Mouse (Mus musculus) neural tube, embryonic 11.5 days (tissue): ENCODE results near the gene Lrrtm4. TPM values are rescaled to one million over a fixed set of nuclear protein-coding genes. Genes with fewer than 3 reads are reported as not detected.

Experiments used
- ATAC-seq: fragments of 200-750 bp; cut with Nextera tagmentation; 2 replicates; pipeline ENCODE4 v1.8.0; 2017; ENCODE audit warnings: moderate number of reproducible peaks, mild to moderate bottlenecking, moderate TSS enrichment, moderate library complexity; ENCODE audit not compliant: insufficient read depth, low FRiP score, low TSS enrichment
- DNase-seq: peaks from one replicate; pipeline ENCODE4 v3.0.0-alpha.2; 2015; ENCODE audit warnings: low spot score
- H3K27ac ChIP-seq: fragments of 300-500 bp; sonication (generic); 2 replicates; pipeline ENCODE4 v1.5.1; 2014; ENCODE audit warnings: low read depth, mild to moderate bottlenecking, low read length
- H3K27me3 ChIP-seq: fragments of 300-500 bp; sonication (generic); 2 replicates; pipeline ENCODE4 v1.6.1; 2014; ENCODE audit warnings: mild to moderate bottlenecking, low read length, mixed read lengths; ENCODE audit not compliant: control insufficient read depth, insufficient read depth
- H3K36me3 ChIP-seq: fragments of 300-500 bp; sonication (generic); 2 replicates; pipeline ENCODE4 v1.6.1; 2014; ENCODE audit warnings: mild to moderate bottlenecking, low read length, moderate library complexity, mixed read lengths; ENCODE audit not compliant: control insufficient read depth, insufficient read depth
- H3K4me1 ChIP-seq: fragments of 300-500 bp; sonication (generic); 2 replicates; pipeline ENCODE4 v1.6.1; 2014; ENCODE audit warnings: low read length, mixed read lengths; ENCODE audit not compliant: control insufficient read depth, insufficient read depth
- H3K4me2 ChIP-seq: fragments of 300-500 bp; sonication (generic); 2 replicates; pipeline ENCODE4 v1.6.1; 2014; ENCODE audit warnings: low read depth, mild to moderate bottlenecking, moderate library complexity
- H3K4me3 ChIP-seq: fragments of 300-500 bp; sonication (generic); 2 replicates; pipeline ENCODE4 v1.5.1; 2014; ENCODE audit warnings: low read depth, low read length
- H3K9ac ChIP-seq: fragments of 300-500 bp; sonication (generic); 2 replicates; pipeline ENCODE4 v1.6.1; 2014; ENCODE audit warnings: mild to moderate bottlenecking, low read length
- H3K9me3 ChIP-seq: fragments of 300-500 bp; sonication (generic); 2 replicates; pipeline ENCODE4 v1.6.1; 2016; ENCODE audit warnings: low read length; ENCODE audit not compliant: control insufficient read depth
- WGBS: fragments of 180-500 bp; shearing (Covaris S2); extraction: QIAGEN DNeasy Blood & Tissue Kit; methylation state at CpG from one replicate; pipeline ENCODE4 v1.1.7; 2014; 5-methylcytosine and 5-hydroxymethylcytosine counted together
- polyA plus RNA-seq: library from polyadenylated mRNA; unstranded; fragments of >200 nt; fragmentation: Nextera tagmentation; extraction: Ambion mirVana; gene quantifications from 2 replicates; pipeline ENCODE4 v1.2.1, GENCODE M21; 2014

Lrrtm4 gene
- polyA plus RNA-seq, 1 experiment from 2014 or later, result 5.5 TPM

DNA sequence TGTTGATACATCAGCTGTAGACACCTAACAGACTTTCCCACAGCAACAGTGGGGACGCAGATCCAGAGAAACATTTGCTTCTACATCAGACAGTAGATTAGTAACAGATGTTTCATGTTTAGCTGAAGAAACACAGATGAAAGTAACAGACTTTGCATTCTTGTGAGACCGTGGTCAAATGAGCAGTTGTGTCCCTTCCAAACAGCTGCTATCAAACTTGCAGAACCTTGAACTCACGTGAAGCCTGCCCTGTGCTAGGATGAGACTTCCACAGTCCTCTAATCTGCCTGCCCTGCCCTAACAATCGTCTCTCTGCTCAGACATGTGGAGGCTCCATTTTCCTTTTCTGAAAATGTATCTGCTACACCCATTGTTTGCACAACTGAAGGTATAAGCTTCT lies 245.3 kb downstream of the Lrrtm4 start:
- H3K4me2 ChIP-seq, result no peak overlapping the region
- H3K4me1 ChIP-seq, result no peaks in the 10 kb centered on the region
- no peaks in the 10 kb centered on the region for H3K9me3 ChIP-seq
- H3K36me3 ChIP-seq, result no peaks in the 10 kb centered on the region
- no peak overlapping the region for H3K4me3 ChIP-seq
- H3K27me3 ChIP-seq, result no peaks in the 10 kb centered on the region
- DNase-seq (no peak), ATAC-seq (no peak)
- H3K9ac ChIP-seq, result no peak overlapping the region
- WGBS, result 58% methylated on average over 4 of the region's 4 CpGs
- no peak overlapping the region for H3K27ac ChIP-seq

DNA sequence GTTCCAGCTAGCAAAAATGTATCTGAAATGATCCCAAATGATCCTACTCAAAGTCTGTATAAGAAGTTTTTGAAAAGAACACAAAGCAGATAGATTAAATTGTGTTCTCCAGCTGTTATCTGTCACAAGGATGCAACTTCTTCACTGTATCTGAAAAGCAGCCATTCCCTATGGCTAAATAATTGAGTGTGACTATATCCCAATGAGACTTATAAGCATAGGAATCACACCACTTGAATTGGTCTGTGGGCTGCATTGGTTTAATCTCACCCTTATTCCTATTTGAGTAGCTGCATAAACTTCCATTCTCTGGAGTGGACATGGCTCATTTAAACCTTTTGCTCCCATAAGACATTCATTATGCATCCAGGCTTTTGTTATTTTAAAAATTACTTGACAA lies 245.9 kb downstream of the Lrrtm4 start:
- H3K27me3 ChIP-seq, result no peaks in the 10 kb centered on the region
- no peaks in the 10 kb centered on the region for H3K36me3 ChIP-seq
- no peaks in the 10 kb centered on the region for H3K9me3 ChIP-seq
- no peak overlapping the region for H3K4me3 ChIP-seq
- H3K9ac ChIP-seq, result no peak overlapping the region
- H3K4me1 ChIP-seq, result no peaks in the 10 kb centered on the region
- ATAC-seq (no peak), DNase-seq (no peak)
- no peak overlapping the region for H3K4me2 ChIP-seq
- no peak overlapping the region for H3K27ac ChIP-seq

DNA sequence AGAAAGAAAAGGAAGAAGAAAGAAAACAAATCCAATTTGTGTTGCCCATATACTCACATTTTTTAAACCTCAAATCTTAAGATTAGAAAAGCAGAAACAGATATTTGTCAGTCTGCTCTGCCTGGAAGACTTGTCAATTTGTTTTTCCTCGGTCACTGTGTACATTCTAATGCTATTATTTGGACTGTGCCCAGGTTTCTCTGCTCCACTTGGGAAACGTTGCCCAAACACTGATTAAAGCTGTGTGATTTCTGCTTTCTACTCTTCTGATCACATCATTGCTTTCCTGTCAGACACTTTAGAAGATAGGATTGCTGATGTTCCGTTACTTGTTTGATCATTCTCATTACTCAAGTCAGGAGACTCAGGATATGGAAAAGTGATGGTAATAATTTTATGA lies 247.1 kb downstream of the Lrrtm4 start:
- 76% methylated on average over 3 of the region's 3 CpGs for WGBS
- Histone ChIP-seq H3K27ac (no peak overlapping the region), H3K36me3 (no peaks in the 10 kb centered on the region), H3K9me3 (no peaks in the 10 kb centered on the region), H3K4me1 (no peaks in the 10 kb centered on the region), H3K9ac (no peak overlapping the region), H3K27me3 (no peaks in the 10 kb centered on the region), H3K4me3 (no peak overlapping the region), H3K4me2 (no peak overlapping the region)
- DNase-seq (no peak), ATAC-seq (no peak)

DNA sequence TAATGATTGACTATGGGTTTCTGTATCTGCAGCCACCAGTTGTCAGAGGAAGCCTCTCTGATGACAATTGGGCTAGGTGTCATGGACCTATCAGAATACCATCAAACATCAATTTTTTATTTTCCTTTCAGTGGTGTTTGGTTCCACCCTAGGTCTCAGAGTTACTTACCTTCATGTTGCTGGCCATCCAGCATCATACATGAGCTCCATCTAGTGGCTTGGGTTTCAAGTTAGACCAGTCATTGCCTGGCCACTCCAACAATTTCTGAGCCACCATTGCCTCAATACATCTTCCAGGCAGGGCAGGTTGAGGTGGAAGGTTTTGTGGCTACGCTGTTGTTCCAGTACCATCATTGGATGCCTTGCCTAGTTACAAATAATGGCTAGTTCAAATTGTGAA lies 268.3 kb downstream of the Lrrtm4 start:
- WGBS, result 92% methylated on average over 1 of the region's 1 CpGs
- Histone ChIP-seq H3K27ac (no peak overlapping the region), H3K4me2 (no peak overlapping the region), H3K27me3 (no peaks in the 10 kb centered on the region), H3K4me3 (no peak overlapping the region), H3K9ac (no peak overlapping the region), H3K9me3 (no peaks in the 10 kb centered on the region), H3K4me1 (no peaks in the 10 kb centered on the region), H3K36me3 (no peaks in the 10 kb centered on the region)
- DNase-seq, result no peak
- no peak for ATAC-seq

DNA sequence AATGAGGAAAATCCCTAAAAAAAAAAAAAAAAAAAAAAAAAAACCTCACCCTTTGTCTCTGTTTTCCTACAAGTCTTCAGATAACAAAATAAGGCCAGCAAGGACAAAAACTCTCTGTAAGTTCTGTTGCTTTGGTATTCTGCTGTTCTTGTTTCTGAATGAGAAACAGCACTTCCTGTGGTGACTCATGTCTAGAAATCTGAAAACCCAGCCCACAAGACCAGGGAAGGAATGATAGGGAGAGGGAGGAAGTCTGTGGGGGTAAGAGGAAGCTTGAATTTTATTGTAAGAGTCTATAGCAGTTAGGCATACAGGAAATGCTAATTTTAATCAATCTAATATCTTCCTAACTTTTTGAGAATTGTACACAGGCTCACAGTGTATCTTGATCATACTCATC lies 283.2 kb downstream of the Lrrtm4 start:
- ATAC-seq (no peak), DNase-seq (no peak)
- Histone ChIP-seq H3K4me3 (no peak overlapping the region), H3K4me2 (no peak overlapping the region), H3K36me3 (no peaks in the 10 kb centered on the region), H3K27ac (no peak overlapping the region), H3K9me3 (no peaks in the 10 kb centered on the region), H3K9ac (no peak overlapping the region), H3K27me3 (no peaks in the 10 kb centered on the region), H3K4me1 (no peaks in the 10 kb centered on the region)

DNA sequence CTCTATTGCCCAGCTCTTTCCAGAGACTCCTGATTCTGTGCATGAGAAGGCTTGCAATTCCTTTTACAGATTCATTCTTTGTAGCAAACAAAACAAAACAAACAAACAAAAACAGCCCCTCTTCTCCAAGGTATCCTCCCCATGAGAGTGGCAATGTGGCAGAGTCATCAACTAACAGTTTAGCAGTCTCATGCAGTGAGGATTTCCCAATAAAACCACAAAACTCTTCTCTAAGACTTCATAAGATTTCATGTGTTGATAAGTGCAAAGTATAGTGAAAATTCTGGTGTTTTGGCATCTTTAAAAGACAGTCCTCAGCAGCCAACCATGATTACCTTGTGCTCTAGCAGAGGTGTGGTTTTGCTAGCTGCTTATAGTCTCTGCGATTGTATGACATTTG lies 284.9 kb downstream of the Lrrtm4 start:
- H3K4me3 ChIP-seq, result no peak overlapping the region
- ATAC-seq (no peak), DNase-seq (no peak)
- WGBS, result 94% methylated on average over 1 of the region's 1 CpGs
- no peak overlapping the region for H3K9ac ChIP-seq
- H3K9me3 ChIP-seq, result no peaks in the 10 kb centered on the region
- H3K4me1 ChIP-seq, result no peaks in the 10 kb centered on the region
- no peak overlapping the region for H3K27ac ChIP-seq
- H3K27me3 ChIP-seq, result no peaks in the 10 kb centered on the region
- no peak overlapping the region for H3K4me2 ChIP-seq
- no peaks in the 10 kb centered on the region for H3K36me3 ChIP-seq

DNA sequence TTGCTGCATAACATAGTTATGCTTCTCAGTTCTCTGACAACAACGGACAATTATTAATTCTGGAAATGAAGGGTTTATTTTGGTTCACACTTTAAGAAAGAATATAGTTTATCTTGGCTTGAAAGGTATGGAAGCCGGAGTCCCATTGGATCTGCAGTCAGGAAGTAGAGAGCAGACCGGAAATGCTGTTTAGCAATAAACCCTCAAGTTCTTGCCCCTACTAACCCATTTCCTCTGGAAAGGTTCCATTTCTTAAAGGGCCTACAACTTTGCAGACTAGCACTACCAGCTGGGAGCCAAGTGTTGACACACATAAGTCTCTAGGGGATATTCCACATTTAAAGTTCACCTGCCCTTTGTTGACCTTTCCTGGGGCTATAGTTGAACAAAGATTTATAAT lies 309.7 kb downstream of the Lrrtm4 start:
- H3K9ac ChIP-seq, result no peak overlapping the region
- no peak for ATAC-seq
- 89% methylated on average over 3 of the region's 3 CpGs for WGBS
- H3K4me1 ChIP-seq, result no peaks in the 10 kb centered on the region
- H3K27me3 ChIP-seq, result no peaks in the 10 kb centered on the region
- no peaks in the 10 kb centered on the region for H3K36me3 ChIP-seq
- no peak overlapping the region for H3K4me2 ChIP-seq
- H3K27ac ChIP-seq, result no peak overlapping the region
- no peak overlapping the region for H3K4me3 ChIP-seq
- no peak for DNase-seq
- no peaks in the 10 kb centered on the region for H3K9me3 ChIP-seq

DNA sequence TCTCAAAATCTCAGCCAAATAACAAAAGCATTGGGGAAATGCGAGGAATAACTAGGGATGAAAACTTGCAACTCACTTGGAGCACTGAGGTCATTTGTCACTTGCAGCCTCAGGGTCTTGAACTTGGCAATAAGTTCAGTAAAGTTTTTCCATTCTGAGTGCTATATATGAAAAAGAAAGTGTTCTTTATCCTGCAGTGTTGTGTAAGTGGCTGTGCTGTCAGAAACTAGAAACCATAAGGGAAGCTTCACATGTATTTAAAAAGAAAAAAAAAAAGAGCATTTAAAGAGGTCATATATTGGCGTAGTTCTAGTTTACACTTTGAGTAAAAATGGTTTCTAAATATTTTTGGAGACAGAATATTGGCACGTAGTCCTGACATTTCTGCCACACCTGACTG lies 313.1 kb downstream of the Lrrtm4 start:
- ATAC-seq (no peak), DNase-seq (no peak)
- no peaks in the 10 kb centered on the region for H3K27me3 ChIP-seq
- H3K36me3 ChIP-seq, result no peaks in the 10 kb centered on the region
- no peaks in the 10 kb centered on the region for H3K9me3 ChIP-seq
- H3K27ac ChIP-seq, result no peak overlapping the region
- no peak overlapping the region for H3K4me3 ChIP-seq
- no peaks in the 10 kb centered on the region for H3K4me1 ChIP-seq
- H3K9ac ChIP-seq, result no peak overlapping the region
- H3K4me2 ChIP-seq, result no peak overlapping the region
- WGBS, result 82% methylated on average over 3 of the region's 3 CpGs

DNA sequence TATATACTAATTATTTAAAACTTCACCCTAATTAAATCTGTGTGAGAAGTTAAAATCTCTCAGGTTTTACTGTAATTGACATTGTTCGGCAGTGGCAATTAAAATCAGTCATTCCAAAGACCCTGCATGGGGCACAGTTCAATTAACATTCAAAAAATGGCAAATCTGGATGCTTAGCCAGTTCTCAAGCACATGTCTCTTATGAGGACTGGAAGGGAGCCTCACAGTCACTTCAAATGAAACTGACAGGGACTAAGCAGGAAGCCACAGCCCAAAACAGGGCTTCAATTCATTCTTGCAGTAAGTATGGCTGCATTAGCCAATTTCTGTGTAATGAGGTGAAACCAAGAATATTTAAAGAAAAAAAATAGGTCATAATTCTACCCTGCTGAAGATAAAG lies 333.6 kb downstream of the Lrrtm4 start:
- no peak overlapping the region for H3K27ac ChIP-seq
- H3K4me2 ChIP-seq, result no peak overlapping the region
- no peaks in the 10 kb centered on the region for H3K4me1 ChIP-seq
- no peaks in the 10 kb centered on the region for H3K27me3 ChIP-seq
- no peaks in the 10 kb centered on the region for H3K9me3 ChIP-seq
- no peaks in the 10 kb centered on the region for H3K36me3 ChIP-seq
- no peak overlapping the region for H3K4me3 ChIP-seq
- ATAC-seq, result no peak
- no peak for DNase-seq
- 84% methylated on average over 1 of the region's 1 CpGs for WGBS
- no peak overlapping the region for H3K9ac ChIP-seq
